Mouse (Mus musculus): ENCODE measurements around the gene Kcnq1. TPM values are rescaled to one million over a fixed set of nuclear protein-coding genes. Genes with fewer than 3 reads are reported as not detected.

The Kcnq1 gene
- polyA plus RNA-seq, 2 experiments = 1.5 to 1.7 TPM

GRCm38 (mm10) chr7:143263966-143264365 lies 157.8 kb downstream of the Kcnq1 start:
- WGBS = 72% methylated on average over 4 of the region's 4 CpGs
- H3K27ac ChIP-seq (replicated peaks; ENCODE audit: low read depth, low read length) = no peak overlapping the region

GRCm38 (mm10) chr7:143265386-143265785 lies 159.2 kb downstream of the Kcnq1 start:
- Histone ChIP-seq H3K4me1 (ENCODE audit: control insufficient read depth, insufficient read depth, low read length) (peaks cover 32% of the 10 kb centered on the region), H3K36me3 (ENCODE audit: control insufficient read depth, insufficient read depth, low read length) (0 out of 2 replicates have a peak, but pooled peaks cover 3% of the 10 kb centered on the region), H3K27ac (replicated peaks; ENCODE audit: low read depth, low read length) (0 out of 2 replicates have a peak overlapping the region, but pooled peaks have one; percentile 26), H3K9ac (ENCODE audit: low read depth, low read length, severe bottlenecking) (no peak overlapping the region), H3K27me3 (ENCODE audit: control insufficient read depth, insufficient read depth, low read length) (no peaks in the 10 kb centered on the region), H3K4me2 (replicated peaks; ENCODE audit: low read depth, low read length, severe bottlenecking) (no peak overlapping the region), H3K4me3 (replicated peaks; ENCODE audit: low read length) (no peak overlapping the region), H3K9me3 (ENCODE audit: control insufficient read depth, low read length) (no peaks in the 10 kb centered on the region)
- DNase-seq (ENCODE audit: low spot score) (no peak), ATAC-seq (ENCODE audit: low FRiP score, low read depth) (no peak)
- TF ChIP-seq POLR2A (IDR thresholded peaks at IDR 0.05; ENCODE audit: borderline replicate concordance, extremely low read depth, insufficient read depth, insufficient read length) = no peak
- 60% methylated on average over 11 of the region's 11 CpGs for WGBS

More at GRCm38 (mm10) chr7:143263966-143264365, 157.8 kb downstream of the Kcnq1 start:
- Histone ChIP-seq H3K4me1 (ENCODE audit: control insufficient read depth, insufficient read depth, low read length) (peaks cover 32% of the 10 kb centered on the region), H3K4me3 (replicated peaks; ENCODE audit: low read length) (no peak overlapping the region), H3K9me3 (ENCODE audit: control insufficient read depth, low read length) (no peaks in the 10 kb centered on the region), H3K9ac (ENCODE audit: low read depth, low read length, severe bottlenecking) (no peak overlapping the region), H3K36me3 (ENCODE audit: control insufficient read depth, insufficient read depth, low read length) (0 out of 2 replicates have a peak, but pooled peaks cover 2% of the 10 kb centered on the region), H3K27me3 (ENCODE audit: control insufficient read depth, insufficient read depth, low read length) (no peaks in the 10 kb centered on the region), H3K4me2 (replicated peaks; ENCODE audit: low read depth, low read length, severe bottlenecking) (no peak overlapping the region)
- no peak for ATAC-seq (ENCODE audit: low FRiP score, low read depth)
- DNase-seq (ENCODE audit: low spot score) = no peak
- TF ChIP-seq POLR2A (IDR thresholded peaks at IDR 0.05; ENCODE audit: borderline replicate concordance, extremely low read depth, insufficient read depth, insufficient read length) = no peak

- Histone ChIP-seq H3K36me3 (ENCODE audit: control insufficient read depth, insufficient read depth, low read length) (0 out of 2 replicates have a peak, but pooled peaks cover 3% of the 10 kb centered on the region), H3K27ac (replicated peaks; ENCODE audit: low read depth, low read length) (0 out of 2 replicates have a peak overlapping the region, but pooled peaks have one; percentile 26), H3K4me1 (ENCODE audit: control insufficient read depth, insufficient read depth, low read length) (peaks cover 32% of the 10 kb centered on the region), H3K4me2 (replicated peaks; ENCODE audit: low read depth, low read length, severe bottlenecking) (no peak overlapping the region), H3K9me3 (ENCODE audit: control insufficient read depth, low read length) (no peaks in the 10 kb centered on the region), H3K9ac (ENCODE audit: low read depth, low read length, severe bottlenecking) (no peak overlapping the region), H3K27me3 (ENCODE audit: control insufficient read depth, insufficient read depth, low read length) (no peaks in the 10 kb centered on the region), H3K4me3 (replicated peaks; ENCODE audit: low read length) (no peak overlapping the region)
- DNase-seq (ENCODE audit: low spot score) (no peak), ATAC-seq (ENCODE audit: low FRiP score, low read depth) (no peak)
- WGBS = 56% methylated on average over 8 of the region's 8 CpGs
- TF ChIP-seq POLR2A (IDR thresholded peaks at IDR 0.05; ENCODE audit: borderline replicate concordance, extremely low read depth, insufficient read depth, insufficient read length) = no peak
These were observed 159.8 kb downstream of the Kcnq1 start for GRCm38 (mm10) chr7:143265829-143266438.

GRCm38 (mm10) chr7:143273747-143274146 lies 167.6 kb downstream of the Kcnq1 start:
- no peak overlapping the region for H3K4me3 ChIP-seq (replicated peaks; ENCODE audit: low read length)
- DNase-seq (ENCODE audit: low spot score) (no peak), ATAC-seq (ENCODE audit: low FRiP score, low read depth) (no peak)
- WGBS = 54% methylated on average over 4 of the region's 4 CpGs
- H3K27me3 ChIP-seq (ENCODE audit: control insufficient read depth, insufficient read depth, low read length) = no peaks in the 10 kb centered on the region
- H3K9me3 ChIP-seq (ENCODE audit: control insufficient read depth, low read length) = no peaks in the 10 kb centered on the region
- H3K4me1 ChIP-seq (ENCODE audit: control insufficient read depth, insufficient read depth, low read length) = peaks cover 28% of the 10 kb centered on the region
- H3K36me3 ChIP-seq (ENCODE audit: control insufficient read depth, insufficient read depth, low read length) = 0 out of 2 replicates have a peak, but pooled peaks cover 6% of the 10 kb centered on the region
- H3K27ac ChIP-seq (replicated peaks; ENCODE audit: low read depth, low read length) = peak overlapping the region; percentile 74
- no peak for TF ChIP-seq POLR2A (IDR thresholded peaks at IDR 0.05; ENCODE audit: borderline replicate concordance, extremely low read depth, insufficient read depth, insufficient read length)
- H3K4me2 ChIP-seq (replicated peaks; ENCODE audit: low read depth, low read length, severe bottlenecking) = no peak overlapping the region
- no peak overlapping the region for H3K9ac ChIP-seq (ENCODE audit: low read depth, low read length, severe bottlenecking)

- Histone ChIP-seq H3K9me3 (ENCODE audit: control insufficient read depth, low read length) (no peaks in the 10 kb centered on the region), H3K4me1 (ENCODE audit: control insufficient read depth, insufficient read depth, low read length) (peaks cover 28% of the 10 kb centered on the region), H3K9ac (ENCODE audit: low read depth, low read length, severe bottlenecking) (no peak overlapping the region), H3K4me3 (replicated peaks; ENCODE audit: low read length) (no peak overlapping the region), H3K27ac (replicated peaks; ENCODE audit: low read depth, low read length) (no peak overlapping the region), H3K27me3 (ENCODE audit: control insufficient read depth, insufficient read depth, low read length) (no peaks in the 10 kb centered on the region), H3K36me3 (ENCODE audit: control insufficient read depth, insufficient read depth, low read length) (0 out of 2 replicates have a peak, but pooled peaks cover 3% of the 10 kb centered on the region), H3K4me2 (replicated peaks; ENCODE audit: low read depth, low read length, severe bottlenecking) (no peak overlapping the region)
- DNase-seq (ENCODE audit: low spot score) (no peak), ATAC-seq (ENCODE audit: low FRiP score, low read depth) (no peak)
- WGBS = 77% methylated on average over 7 of the region's 7 CpGs
- TF ChIP-seq POLR2A (IDR thresholded peaks at IDR 0.05; ENCODE audit: borderline replicate concordance, extremely low read depth, insufficient read depth, insufficient read length) = no peak
These were observed 168.9 kb downstream of the Kcnq1 start for GRCm38 (mm10) chr7:143275030-143275429.
